Mouse (Mus musculus) lung, postnatal 0 days (tissue): Measurements from ENCODE around the gene G6pc2.

Experiments
- CTCF ChIP-seq: IDR thresholded peaks from 2 replicates; pipeline ENCODE4 v1.5.1; 2016; ENCODE audit warnings: antibody characterized with exemption, mild to moderate bottlenecking
- EP300 ChIP-seq: IDR thresholded peaks from 2 replicates; pipeline ENCODE4 v1.6.1; 2016; ENCODE audit warnings: antibody characterized with exemption, mild to moderate bottlenecking, control low read depth

DNA sequence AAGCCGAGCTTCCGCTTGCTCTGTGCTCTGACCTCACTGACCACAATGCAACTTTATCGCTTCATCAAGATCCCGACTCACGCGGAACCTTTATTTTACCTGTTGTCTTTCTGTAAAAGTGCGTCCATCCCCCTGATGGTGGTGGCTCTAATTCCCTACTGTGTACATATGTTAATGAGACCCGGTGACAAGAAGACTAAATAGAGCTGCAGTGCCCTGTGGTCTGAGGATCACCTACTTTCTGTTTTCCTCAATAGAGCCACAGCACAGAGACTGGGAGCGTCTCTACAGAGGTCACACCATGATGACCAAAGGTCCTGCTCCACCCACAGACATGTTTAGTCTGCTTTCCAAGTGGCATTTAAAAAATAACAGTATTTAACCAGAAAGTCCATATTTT is 16.0 kb downstream of the G6pc2 start:
- TF ChIP-seq CTCF (no peak), EP300 (no peak)
